Comparison of ENCODE assay signal across 10 mouse cellular contexts in genomic region chr9:25104638-25105037, GRCm38 (mm10). TPM values are rescaled to one million over a fixed set of nuclear protein-coding genes. Genes with fewer than 3 reads are reported as not detected.
DNase-seq lines count a peak whose midpoint lies in the region; ATAC-seq lines count a peak whose summit lies in the region.
"Had no signal": no experiment of that assay in that cellular context is flagged by ENCODE, and none has a peak within 500 bp of the region (broad histone marks: within the 10 kb centered on the region; RNA-seq: fewer than 3 reads in every experiment).

No protein-coding gene starts in this region.

- H3K4me3 ChIP-seq in midbrain, embryonic 10.5 days: no peak overlapping the region
- H3K4me3 ChIP-seq in midbrain, embryonic 15.5 days: no peak overlapping the region
- H3K4me3 ChIP-seq: embryonic facial prominence, embryonic 13.5 days; megakaryocyte, embryonic 14.5 days had no signal

- H3K4me1 ChIP-seq in midbrain, embryonic 10.5 days: no peaks in the 10 kb centered on the region
- H3K4me1 ChIP-seq in midbrain, embryonic 15.5 days: no peaks in the 10 kb centered on the region
- H3K4me1 ChIP-seq: embryonic facial prominence, embryonic 13.5 days had no signal

- H3K9ac ChIP-seq in midbrain, embryonic 15.5 days: no peak overlapping the region
- H3K9ac ChIP-seq: embryonic facial prominence, embryonic 13.5 days had no signal

- H3K36me3 ChIP-seq in midbrain, embryonic 10.5 days: peaks cover 56% of the 10 kb centered on the region
- H3K36me3 ChIP-seq in midbrain, embryonic 15.5 days (replicated peaks): peaks cover 20% of the 10 kb centered on the region; the same call in 1 of the 2 replicates

- intact Hi-C loops in heart, postnatal 14 days (cut with DNase I): loop anchor here (2.0 to 5.0 kb wide), 3 partner anchors 47 to 404 kb away; no protein-coding TSS in a partner anchor

- peak; percentile 32 for DNase-seq in midbrain, embryonic 10.5 days (ENCODE audit: low spot score)
- peak; percentile 65 for DNase-seq in ZHBTc4 (ENCODE audit: low read depth, low spot score)
- DNase-seq in embryo, embryonic 10.5 days (ENCODE audit: low spot score): peak; percentile 78
- DNase-seq in heart, postnatal 14 days: peak; percentile 27 to 63
- peak; percentile 39 to 42 for DNase-seq in layer of hippocampus, adult 8-10 months (ENCODE audit: low spot score in 2 of 2)
- DNase-seq in thymus, postnatal 0 days (ENCODE audit: low spot score): peak; percentile 61

- H3K27ac ChIP-seq in midbrain, embryonic 10.5 days (replicated peaks): no peak overlapping the region
- no peak overlapping the region for H3K27ac ChIP-seq in midbrain, embryonic 15.5 days
- H3K27ac ChIP-seq: embryonic facial prominence, embryonic 13.5 days had no signal

- peaks cover 10% of the 10 kb centered on the region; the same call in 1 of the 2 replicates for H3K9me3 ChIP-seq in midbrain, embryonic 10.5 days (replicated peaks)
- H3K9me3 ChIP-seq in midbrain, embryonic 15.5 days: no peaks in the 10 kb centered on the region
- H3K9me3 ChIP-seq: embryonic facial prominence, embryonic 13.5 days had no signal

- H3K27me3 ChIP-seq in midbrain, embryonic 10.5 days (ENCODE audit: low read depth, poor library complexity, severe bottlenecking): no peaks in the 10 kb centered on the region
- H3K27me3 ChIP-seq in midbrain, embryonic 15.5 days (replicated peaks): no peaks in the 10 kb centered on the region
- H3K27me3 ChIP-seq: embryonic facial prominence, embryonic 13.5 days; megakaryocyte, embryonic 14.5 days had no signal

- ATAC-seq in midbrain, embryonic 15.5 days (replicated peaks): no peak
- ATAC-seq in megakaryocyte, adult 5-6 weeks (ENCODE audit: poor library complexity, severe bottlenecking): peak; percentile 91

- no peak overlapping the region for H3K4me2 ChIP-seq in midbrain, embryonic 15.5 days
- H3K4me2 ChIP-seq: embryonic facial prominence, embryonic 13.5 days had no signal

RNA-seq across cellular contexts. Expression of gene Gm10181, which starts 15.4 kb away (rescaled TPM):
- polyA plus RNA-seq in midbrain, embryonic 10.5 days (2016; fragmentation: Nextera tagmentation; extraction: Ambion mirVana): not detected in 2 replicates
- polyA plus RNA-seq in midbrain, embryonic 15.5 days (2015; fragmentation: Nextera tagmentation; extraction: Ambion mirVana): not detected in 2 replicates
- not detected for total RNA-seq in heart, postnatal 14 days (2021)
- total RNA-seq in layer of hippocampus, adult 8-10 months (2022): not detected
- not detected in 2 replicates for total RNA-seq in megakaryocyte, adult 5-6 weeks (2015)
- not detected in 2 replicates for total RNA-seq in megakaryocyte, adult 5-6 weeks (2017)
- not detected in 2 replicates for polyA plus RNA-seq in thymus, postnatal 0 days (2015; fragmentation: Nextera tagmentation; extraction: Ambion mirVana)
- polyA plus RNA-seq: embryonic facial prominence, embryonic 13.5 days had no signal

RNA-seq across cellular contexts. Expression of gene Herpud2, which starts 47.0 kb away (rescaled TPM):
- 25.4 and 30.7 TPM in 2 replicates for polyA plus RNA-seq in midbrain, embryonic 10.5 days (2016; fragmentation: Nextera tagmentation; extraction: Ambion mirVana)
- polyA plus RNA-seq in midbrain, embryonic 15.5 days (2015; fragmentation: Nextera tagmentation; extraction: Ambion mirVana): 33.6 and 35.8 TPM in 2 replicates
- 10 to 100 TPM; 35.7 to 39.8 TPM for total RNA-seq in heart, postnatal 14 days (2021)
- total RNA-seq in layer of hippocampus, adult 8-10 months (2022): 10 to 100 TPM; 44.2 to 50.5 (median 46.9) TPM
- total RNA-seq in megakaryocyte, adult 5-6 weeks (2015): 47.1 and 54.7 TPM in 2 replicates
- total RNA-seq in megakaryocyte, adult 5-6 weeks (2017): 19.9 and 26.2 TPM in 2 replicates
- polyA plus RNA-seq in thymus, postnatal 0 days (2015; fragmentation: Nextera tagmentation; extraction: Ambion mirVana): 23.4 and 30.4 TPM in 2 replicates
